Mouse (Mus musculus) limb, embryonic 14.5 days (tissue): ENCODE measurements around the gene Phc2. TPM values are rescaled to one million over a fixed set of nuclear protein-coding genes. Genes with fewer than 3 reads are reported as not detected.
"Not testable (repeated sequence)": the region's sequence is repeated elsewhere in the genome, so short reads cannot be mapped to it uniquely, and the experiment has no call there.

Experiments
- ATAC-seq: fragments of 200-750 bp; cut with Nextera tagmentation; 2 replicates; pipeline ENCODE4 v1.8.0; 2017; ENCODE audit warnings: low read depth, moderate number of reproducible peaks, moderate TSS enrichment; ENCODE audit not compliant: low FRiP score
- DNase-seq: peaks from one replicate; pipeline ENCODE4 v3.0.0-alpha.2; 2015; ENCODE audit warnings: low spot score
- H3K27ac ChIP-seq: fragments of 300-500 bp; sonication (generic); replicated peaks from 2 replicates; pipeline ENCODE4 v1.5.1; 2014; ENCODE audit warnings: low read depth, mild to moderate bottlenecking, low read length, moderate library complexity, mixed read lengths
- H3K27me3 ChIP-seq: fragments of 300-500 bp; sonication (generic); 2 replicates; pipeline ENCODE4 v1.6.1; 2014; ENCODE audit warnings: low read length, mixed read lengths; ENCODE audit not compliant: control insufficient read depth, insufficient read depth
- H3K36me3 ChIP-seq: fragments of 300-500 bp; sonication (generic); 2 replicates; pipeline ENCODE4 v1.6.1; 2014; ENCODE audit warnings: mild to moderate bottlenecking, low read length, moderate library complexity, mixed read lengths; ENCODE audit not compliant: control insufficient read depth, insufficient read depth
- H3K4me1 ChIP-seq: fragments of 300-500 bp; sonication (generic); 2 replicates; pipeline ENCODE4 v1.6.1; 2014; ENCODE audit warnings: antibody characterized with exemption, low read length, mixed read lengths; ENCODE audit not compliant: control insufficient read depth, insufficient read depth
- H3K4me2 ChIP-seq: fragments of 300-500 bp; sonication (generic); replicated peaks from 2 replicates; pipeline ENCODE4 v1.6.1; 2014; ENCODE audit warnings: low read depth, mild to moderate bottlenecking, low read length, moderate library complexity; ENCODE audit not compliant: severe bottlenecking
- H3K4me3 ChIP-seq: fragments of 300-500 bp; sonication (generic); replicated peaks from 2 replicates; pipeline ENCODE4 v1.5.1; 2014; ENCODE audit warnings: low read length
- H3K9ac ChIP-seq: fragments of 300-500 bp; sonication (generic); 2 replicates; pipeline ENCODE4 v1.6.1; 2014; ENCODE audit warnings: mild to moderate bottlenecking, low read depth, low read length, moderate library complexity; ENCODE audit not compliant: severe bottlenecking
- H3K9me3 ChIP-seq: fragments of 300-500 bp; sonication (generic); 2 replicates; pipeline ENCODE4 v1.6.1; 2016; ENCODE audit warnings: low read length; ENCODE audit not compliant: control insufficient read depth
- POLR2A ChIP-seq: fragments of 200-500 bp; IDR thresholded peaks from 2 replicates; pipeline ENCODE4 v1.8.0; 2012; ENCODE audit warnings: inconsistent platforms, mild to moderate bottlenecking, moderate library complexity, borderline replicate concordance; ENCODE audit not compliant: insufficient read depth, insufficient read length; ENCODE audit errors: extremely low read depth
- WGBS: fragments of 180-500 bp; shearing (Covaris S2); extraction: QIAGEN DNeasy Blood & Tissue Kit; methylation state at CpG from one replicate; pipeline ENCODE4 v1.1.7; 2014; 5-methylcytosine and 5-hydroxymethylcytosine counted together
- polyA plus RNA-seq, 2 experiments: library from polyadenylated mRNA; depleted of rRNA in 1 of 2; stranded (reverse) in 1 of 2; unstranded in 1 of 2; fragments of >200 nt; fragmentation: Nextera tagmentation in 1 of 2; extraction: Ambion mirVana in 1 of 2; gene quantifications; 2 replicates each; pipeline versions ENCODE4 v1.2.1 to v1.2.3; 2012 to 2014

Phc2 gene
- polyA plus RNA-seq, 2 experiments, result 69.8 to 103 TPM

DNA sequence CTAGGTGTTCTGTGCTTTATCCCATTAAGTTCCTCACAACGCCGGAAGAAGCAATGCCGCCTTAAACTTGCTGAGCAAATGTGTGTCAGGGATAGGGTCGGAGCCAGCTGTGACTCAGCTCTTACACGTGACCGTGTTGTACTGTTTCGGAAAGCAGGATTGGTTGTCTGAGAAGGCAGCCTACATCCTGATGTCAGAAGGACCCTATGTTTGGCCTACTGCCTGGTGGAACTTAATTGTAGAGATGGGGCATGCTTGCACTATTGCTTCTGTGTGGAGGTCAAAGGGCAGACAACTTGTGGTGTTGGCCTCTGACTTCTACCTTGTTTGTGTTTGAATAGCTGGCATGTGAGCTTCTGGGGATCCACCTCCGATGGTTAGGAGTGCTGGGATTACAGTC is 5.7 kb downstream of the Phc2 start:
- no peaks in the 10 kb centered on the region for H3K36me3 ChIP-seq
- H3K4me1 ChIP-seq, result peaks cover 11% of the 10 kb centered on the region
- H3K4me2 ChIP-seq, result no peak overlapping the region
- WGBS, result 85% methylated on average over 8 of the region's 8 CpGs
- no peak for TF ChIP-seq POLR2A
- no peaks in the 10 kb centered on the region for H3K27me3 ChIP-seq
- no peak for ATAC-seq
- H3K9ac ChIP-seq, result no peak overlapping the region
- no peak overlapping the region for H3K27ac ChIP-seq
- H3K4me3 ChIP-seq, result no peak overlapping the region
- no peaks in the 10 kb centered on the region for H3K9me3 ChIP-seq
- DNase-seq, result no peak

DNA sequence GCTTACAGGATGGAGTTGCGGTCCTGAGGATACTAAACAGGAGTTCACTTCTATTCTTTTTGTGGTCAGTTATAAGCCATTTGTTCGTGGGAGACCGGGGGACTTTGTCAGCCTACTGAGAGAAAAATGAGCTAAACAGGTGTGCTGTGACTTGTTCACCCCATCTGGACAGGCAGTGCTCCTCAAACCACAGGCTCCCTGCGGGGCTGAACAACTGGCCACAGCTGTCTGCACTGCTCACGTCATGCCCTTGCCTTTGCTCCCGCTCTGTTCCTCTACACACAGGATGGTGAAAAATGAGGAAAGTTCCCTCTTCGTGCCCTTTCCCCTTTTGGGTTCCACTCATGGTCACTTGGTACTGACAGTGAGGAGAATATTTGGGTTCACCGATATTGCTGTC is 6.6 kb downstream of the Phc2 start:
- DNase-seq, result no peak
- H3K4me2 ChIP-seq, result no peak overlapping the region
- H3K4me3 ChIP-seq, result no peak overlapping the region
- no peak overlapping the region for H3K27ac ChIP-seq
- peaks cover 7% of the 10 kb centered on the region for H3K4me1 ChIP-seq
- no peaks in the 10 kb centered on the region for H3K36me3 ChIP-seq
- WGBS, result 69% methylated on average over 8 of the region's 8 CpGs
- no peaks in the 10 kb centered on the region for H3K9me3 ChIP-seq
- no peak for ATAC-seq
- H3K9ac ChIP-seq, result no peak overlapping the region
- no peak for TF ChIP-seq POLR2A
- H3K27me3 ChIP-seq, result no peaks in the 10 kb centered on the region

DNA sequence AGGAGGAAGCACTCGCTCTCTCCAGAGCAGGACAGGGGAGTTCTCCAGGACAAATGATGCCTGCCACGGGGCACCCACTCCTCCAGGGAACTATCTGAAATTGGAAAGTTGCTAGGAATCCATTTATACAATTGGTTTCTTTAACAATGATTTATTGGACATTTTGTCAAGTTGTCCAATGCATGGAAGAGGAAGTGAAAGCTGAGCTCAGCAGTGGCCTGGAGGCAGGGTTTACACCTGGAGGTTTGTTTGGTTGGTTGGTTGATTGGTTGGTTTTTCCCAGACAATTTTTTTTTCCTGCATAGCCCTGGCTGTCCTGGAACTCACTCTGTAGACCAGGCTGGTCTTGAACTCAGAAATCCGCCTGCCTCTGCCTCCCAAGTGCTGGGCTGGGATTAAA is 9.5 kb downstream of the Phc2 start:
- ATAC-seq (no peak), DNase-seq (no peak)
- Histone ChIP-seq H3K4me2 (no peak overlapping the region), H3K36me3 (no peaks in the 10 kb centered on the region), H3K4me1 (peaks cover 7% of the 10 kb centered on the region), H3K9me3 (no peaks in the 10 kb centered on the region), H3K27ac (no peak overlapping the region), H3K27me3 (no peaks in the 10 kb centered on the region), H3K4me3 (no peak overlapping the region), H3K9ac (no peak overlapping the region)
- 71% methylated on average over 3 of the region's 3 CpGs for WGBS
- no peak for TF ChIP-seq POLR2A

DNA sequence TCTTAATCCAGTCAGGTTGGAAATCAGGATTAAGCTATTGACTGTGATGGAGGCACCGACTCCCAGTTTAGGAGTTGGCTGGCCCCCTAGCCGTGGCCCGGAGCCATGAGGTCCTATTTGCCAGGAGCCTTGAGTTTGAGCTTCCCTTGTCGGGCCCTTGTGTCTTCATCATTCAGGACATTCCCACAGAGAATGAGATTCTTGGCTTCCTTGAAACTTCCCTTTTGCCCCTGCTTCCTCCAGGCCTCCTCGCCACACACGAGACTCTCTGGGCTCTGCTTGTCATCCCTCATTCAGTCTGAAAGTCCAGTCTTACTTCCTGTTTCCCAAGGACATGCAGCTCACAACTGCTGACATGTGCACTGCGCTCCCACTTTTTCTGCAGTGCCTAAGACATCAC is 11.9 kb downstream of the Phc2 start:
- H3K9me3 ChIP-seq, ATAC-seq, H3K36me3 ChIP-seq, H3K9ac ChIP-seq, H3K27me3 ChIP-seq, DNase-seq, H3K4me2 ChIP-seq, H3K27ac ChIP-seq, H3K4me3 ChIP-seq: not testable (repeated sequence)
- 53% methylated on average over 7 of the region's 7 CpGs for WGBS
- peaks cover 15% of the 10 kb centered on the region for H3K4me1 ChIP-seq

DNA sequence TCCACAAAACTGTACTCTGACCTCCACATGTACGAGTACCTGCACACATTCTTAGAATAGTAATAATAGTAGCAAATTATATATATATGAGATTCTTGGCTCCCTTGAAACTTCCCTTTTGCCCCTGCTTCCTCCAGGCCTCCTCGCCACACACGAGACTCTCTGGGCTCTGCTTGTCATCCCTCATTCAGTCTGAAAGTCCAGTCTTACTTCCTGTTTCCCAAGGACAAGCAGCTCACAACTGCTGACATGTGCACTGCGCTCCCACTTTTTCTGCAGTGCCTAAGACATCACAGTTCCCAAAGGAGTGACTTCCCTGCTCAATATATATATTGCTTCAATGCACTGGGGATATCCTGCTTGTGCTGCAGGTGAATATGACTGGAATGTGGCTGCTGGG is 12.7 kb downstream of the Phc2 start:
- H3K9ac ChIP-seq, DNase-seq, H3K27ac ChIP-seq, H3K4me3 ChIP-seq, H3K4me2 ChIP-seq, ATAC-seq, H3K36me3 ChIP-seq, H3K9me3 ChIP-seq, H3K27me3 ChIP-seq: not testable (repeated sequence)
- peaks cover 20% of the 10 kb centered on the region for H3K4me1 ChIP-seq
- 58% methylated on average over 4 of the region's 4 CpGs for WGBS

DNA sequence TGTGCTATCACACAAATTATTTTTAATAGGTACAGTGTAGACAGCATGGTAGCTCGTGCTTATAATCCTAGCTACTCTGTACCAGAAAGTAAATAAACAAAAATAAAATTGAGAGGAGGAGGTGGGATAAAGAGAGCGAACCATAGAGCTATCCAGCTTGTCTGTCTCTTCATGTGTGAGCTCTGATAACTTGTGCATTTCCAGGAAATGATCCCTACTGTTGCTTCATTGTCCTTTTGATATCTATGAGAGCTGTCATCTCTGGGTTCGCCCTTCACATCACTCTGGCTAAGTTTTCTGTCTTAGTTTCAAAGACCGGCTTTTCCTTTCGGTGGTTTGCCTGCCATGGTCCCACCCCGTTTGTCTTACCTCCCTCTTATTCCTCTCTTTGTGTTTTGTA is 14.7 kb downstream of the Phc2 start:
- Histone ChIP-seq H3K4me3 (no peak overlapping the region), H3K27me3 (no peaks in the 10 kb centered on the region), H3K27ac (no peak overlapping the region), H3K36me3 (no peaks in the 10 kb centered on the region), H3K4me2 (no peak overlapping the region), H3K9me3 (no peaks in the 10 kb centered on the region), H3K4me1 (peaks cover 21% of the 10 kb centered on the region), H3K9ac (no peak overlapping the region)
- TF ChIP-seq POLR2A, result no peak
- ATAC-seq (no peak), DNase-seq (no peak)
- 81% methylated on average over 6 of the region's 6 CpGs for WGBS
